Mouse (Mus musculus) urinary bladder, adult 18-20 months (tissue): ENCODE data around the gene Nmi.

ENCODE experiments used
- DNase-seq, 2 experiments: peaks; one replicate each; pipeline ENCODE4 v3.0.0; 2022; ENCODE audit warnings: low spot score in 2 of 2, mixed read lengths in 2 of 2

The Nmi gene

DNA sequence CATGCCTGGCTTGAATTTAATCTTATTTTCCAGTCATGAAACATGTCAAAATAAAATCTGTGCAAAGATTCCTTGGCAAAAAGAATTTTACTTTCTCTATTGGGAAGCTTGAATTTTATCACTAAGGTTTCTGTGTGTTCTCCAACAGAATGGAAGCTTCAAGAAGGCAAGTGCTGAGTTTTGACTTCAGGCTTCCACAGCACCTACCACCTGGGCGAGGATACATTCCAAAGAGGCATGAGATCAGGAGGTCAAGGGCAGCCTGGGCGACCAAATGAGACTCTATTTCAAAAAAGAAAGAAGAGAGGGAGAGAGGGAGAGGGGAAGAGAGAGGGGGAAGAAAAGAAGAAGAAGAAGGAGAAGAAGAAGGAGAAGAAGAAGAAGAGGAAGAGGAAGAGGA lies 27.5 kb downstream of the Nmi start:
- DNase-seq: no peak

DNA sequence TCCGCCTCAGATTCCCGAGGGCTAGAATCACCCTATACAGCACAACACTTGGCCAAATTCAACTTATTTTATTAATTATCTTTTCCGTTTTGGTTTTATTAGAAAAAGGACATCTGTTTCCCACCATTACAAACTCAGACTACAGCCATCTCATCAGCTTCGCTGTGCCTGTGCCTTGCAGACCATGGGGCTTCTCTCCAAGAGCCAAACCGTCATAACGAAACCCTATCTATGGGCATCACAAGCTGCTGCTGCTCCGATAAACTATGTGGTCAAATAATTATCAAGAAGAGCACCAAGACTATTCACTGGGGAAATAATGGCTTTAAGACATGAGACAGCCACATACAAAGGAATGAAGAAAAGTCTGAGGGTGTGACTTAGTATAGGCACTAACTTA lies 31.5 kb downstream of the Nmi start:
- DNase-seq: no peak

DNA sequence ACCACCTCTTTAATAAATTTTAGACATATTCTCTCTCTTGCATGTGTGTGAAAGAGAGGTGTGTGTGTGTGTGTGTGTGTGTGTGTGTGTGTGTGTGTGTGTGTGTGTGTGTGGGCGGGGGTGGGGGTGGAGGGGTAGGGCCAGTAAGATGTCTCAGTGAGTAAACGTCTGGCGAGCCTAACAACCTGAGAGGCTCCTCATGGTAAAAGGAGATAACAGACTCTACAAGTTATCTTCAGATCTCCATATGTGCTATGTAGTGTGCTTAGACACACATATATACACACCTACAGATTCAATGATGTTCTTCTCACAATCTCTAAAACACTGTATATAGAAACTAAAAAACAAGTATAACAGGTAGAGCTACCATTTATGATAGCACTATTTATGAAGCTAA lies 34.5 kb downstream of the Nmi start:
- no peak for DNase-seq

DNA sequence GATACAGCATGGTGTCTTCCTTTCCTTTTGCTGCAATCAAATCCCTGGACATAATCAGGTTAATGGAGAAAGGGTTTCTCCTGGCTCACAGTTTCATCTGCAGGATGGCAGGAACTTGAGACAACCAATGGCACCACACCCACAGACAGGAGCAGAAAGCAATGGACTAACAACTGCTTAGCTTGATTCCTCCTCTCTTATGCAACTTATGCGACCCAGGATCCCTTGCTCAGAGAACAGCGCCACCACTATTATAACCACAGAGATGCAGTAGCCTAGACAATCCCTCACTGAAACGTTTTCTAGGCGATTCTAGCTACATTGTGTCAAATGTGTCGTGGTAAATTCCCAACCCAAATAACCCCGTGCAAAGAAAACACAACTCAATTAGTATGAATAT lies 36.3 kb downstream of the Nmi start:
- no peak for DNase-seq

DNA sequence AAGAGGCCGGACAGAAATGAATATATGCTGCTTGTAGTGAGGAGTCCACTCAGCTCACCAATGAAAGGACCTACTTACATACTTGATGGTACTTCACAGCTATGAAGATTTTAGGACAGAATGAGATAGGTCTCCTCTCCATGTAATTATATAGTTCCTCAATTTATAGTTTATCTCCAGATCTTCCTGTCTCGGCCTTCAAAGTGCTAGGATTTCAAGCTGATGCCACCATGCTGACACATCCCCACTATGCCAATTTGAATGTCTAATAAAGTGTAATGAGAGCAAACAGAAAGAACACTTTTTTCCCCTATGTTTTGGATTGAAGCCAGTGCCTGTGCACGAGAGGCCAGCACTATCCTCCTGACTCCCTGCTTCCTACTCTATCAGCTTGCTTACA lies 36.7 kb downstream of the Nmi start:
- DNase-seq: no peak

DNA sequence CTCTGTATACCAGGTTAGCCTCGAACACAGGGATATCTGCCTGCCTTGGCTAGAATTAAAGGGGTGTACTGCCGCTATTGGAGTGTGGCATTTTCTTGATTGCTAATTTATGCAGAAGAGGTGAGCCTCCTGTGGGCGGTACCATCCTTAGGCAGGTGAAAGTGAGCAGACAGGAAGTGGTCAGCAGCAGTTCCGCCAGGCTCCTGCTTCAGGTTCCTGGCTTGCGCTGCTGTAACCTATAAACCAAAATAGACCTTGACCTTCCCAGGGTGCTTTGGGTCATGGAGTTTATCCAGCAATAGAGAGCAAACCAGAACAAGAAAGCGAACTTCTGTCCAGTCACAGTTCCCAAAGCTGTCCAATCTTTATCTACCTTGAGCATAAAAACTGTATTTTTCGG lies 37.4 kb downstream of the Nmi start:
- DNase-seq: no peak

DNA sequence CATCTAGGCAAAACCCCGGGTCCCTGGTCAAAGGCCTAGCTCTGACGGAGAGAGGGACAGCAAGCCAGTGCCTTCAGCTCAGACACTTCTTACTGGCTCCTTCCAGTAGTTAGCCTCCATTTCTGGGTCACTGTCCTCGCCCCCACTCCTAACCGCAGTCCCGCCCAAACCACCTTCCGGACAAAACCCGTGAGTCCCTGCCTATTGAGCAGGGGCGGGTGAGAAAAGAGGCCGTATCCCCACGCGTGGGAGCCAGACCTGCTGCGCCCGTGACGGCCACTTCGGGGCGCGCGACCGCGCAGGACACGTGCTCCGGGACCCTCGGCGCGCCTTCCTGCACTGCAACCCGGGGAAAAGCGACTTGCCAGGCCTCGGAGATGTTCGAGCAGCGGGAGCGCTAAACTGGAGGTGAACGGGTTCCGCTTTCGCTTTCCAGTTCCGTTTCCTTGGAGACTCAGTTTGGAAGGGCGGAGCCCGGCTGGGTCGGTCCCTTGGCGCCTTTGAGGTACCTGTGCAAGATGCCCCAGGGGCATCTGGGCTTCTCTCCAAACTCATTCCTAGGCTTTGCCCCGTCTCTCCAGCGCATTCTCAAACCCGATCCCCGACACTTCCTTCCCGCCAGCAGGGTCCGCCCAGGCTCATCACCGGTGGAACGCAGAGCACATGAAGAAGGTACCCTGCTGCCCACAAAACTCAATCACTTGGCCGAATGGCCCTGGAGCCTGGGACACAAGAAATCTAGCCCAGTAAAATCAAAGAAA lies 38.5 kb downstream of the Nmi start, which contains the start of gene Rbm43:
Gene Rbm43, minus strand, starts transcription at position 590 of the 761 bp plus-strand sequence.
- DNase-seq: peak; percentile 69 to 78

DNA sequence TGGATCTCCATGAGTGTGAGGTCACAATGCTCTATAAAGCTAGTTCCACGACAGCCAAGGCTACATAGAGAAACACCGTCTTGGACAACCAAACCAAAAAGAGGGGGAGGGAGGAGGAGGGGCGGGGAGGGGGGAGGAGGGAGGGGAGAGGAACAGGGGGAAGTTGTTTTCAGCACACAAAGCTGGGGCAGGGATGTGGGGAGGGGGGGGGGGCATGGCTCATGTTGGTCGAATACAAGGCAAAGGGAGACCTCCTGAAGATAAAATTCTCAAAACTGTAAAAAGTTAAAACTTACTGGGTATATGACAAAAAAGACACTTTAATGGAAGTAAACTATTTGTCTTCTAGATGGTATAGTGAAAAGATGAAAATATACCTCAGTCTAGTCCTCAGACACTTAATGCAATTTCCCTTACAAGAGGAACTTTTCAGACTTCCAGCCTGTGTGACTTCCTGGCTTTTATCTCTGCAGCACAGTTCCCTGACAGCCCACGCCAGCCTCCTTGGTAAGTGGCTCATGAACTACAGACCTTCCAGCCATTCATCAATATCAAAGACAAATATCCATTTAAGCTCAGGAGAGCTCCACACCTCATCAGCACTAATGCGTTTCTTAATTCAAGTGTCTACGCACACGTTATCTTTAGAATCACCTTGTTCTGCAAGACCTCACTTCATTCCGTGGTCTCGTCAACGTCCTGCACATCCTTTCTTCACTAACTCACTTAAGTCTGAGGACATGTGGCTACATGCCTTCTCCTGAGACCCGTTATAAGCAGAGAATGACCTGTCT lies 39.8 kb downstream of the Nmi start:
- no peak for DNase-seq

DNA sequence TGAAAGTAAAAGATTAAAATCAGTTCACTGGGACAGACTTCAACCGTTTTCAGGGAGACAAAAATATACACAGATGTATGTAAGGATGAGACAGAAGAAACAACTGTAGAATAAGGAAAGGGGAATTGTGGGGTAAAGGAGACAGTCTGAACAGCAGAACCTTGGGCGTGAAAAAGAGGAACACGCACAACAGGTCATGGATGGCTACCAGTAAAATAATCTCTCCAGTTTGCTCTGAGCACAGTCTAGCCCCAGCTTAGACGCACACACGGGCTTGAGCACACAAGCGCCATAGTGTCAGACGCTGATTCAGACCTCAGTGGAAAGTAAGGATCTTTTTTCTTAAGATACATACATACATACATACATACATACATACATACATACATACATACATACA lies 42.1 kb downstream of the Nmi start:
- no peak for DNase-seq

DNA sequence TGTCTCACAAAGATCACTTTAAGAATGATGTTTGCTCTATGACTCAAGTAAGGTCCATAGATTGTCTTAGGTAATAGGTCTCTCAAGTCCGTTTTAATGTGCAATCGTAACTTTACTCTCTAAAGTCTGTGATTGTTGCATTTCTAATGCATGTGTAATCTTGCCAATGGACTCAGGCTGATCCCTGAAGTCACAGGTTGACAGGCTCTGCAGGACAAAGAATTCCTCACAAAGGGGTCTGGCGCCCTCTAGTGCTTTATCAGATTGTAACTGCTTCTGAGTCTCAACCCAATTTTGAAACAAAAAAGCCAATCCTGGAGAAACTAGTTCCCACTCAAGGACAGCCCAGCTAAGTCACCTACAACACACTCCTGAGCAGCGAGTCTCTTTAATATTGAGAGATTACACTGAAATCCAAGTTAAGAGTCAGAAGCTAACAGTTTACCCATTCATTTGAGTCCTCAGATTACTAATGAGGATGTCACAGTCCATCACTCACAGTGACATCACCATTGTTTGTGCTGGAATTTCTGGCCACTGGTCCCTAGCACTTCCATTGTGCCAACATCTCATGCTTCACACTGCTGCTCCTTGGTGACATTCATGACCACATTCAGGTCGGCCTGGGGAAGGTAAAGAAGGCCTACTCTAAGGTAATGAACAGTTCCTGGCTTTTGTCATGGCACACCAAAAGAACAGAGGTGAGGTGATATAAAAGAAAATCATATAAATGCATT lies 58.2 kb downstream of the Nmi start:
- DNase-seq: peak; percentile 23 to 34

DNA sequence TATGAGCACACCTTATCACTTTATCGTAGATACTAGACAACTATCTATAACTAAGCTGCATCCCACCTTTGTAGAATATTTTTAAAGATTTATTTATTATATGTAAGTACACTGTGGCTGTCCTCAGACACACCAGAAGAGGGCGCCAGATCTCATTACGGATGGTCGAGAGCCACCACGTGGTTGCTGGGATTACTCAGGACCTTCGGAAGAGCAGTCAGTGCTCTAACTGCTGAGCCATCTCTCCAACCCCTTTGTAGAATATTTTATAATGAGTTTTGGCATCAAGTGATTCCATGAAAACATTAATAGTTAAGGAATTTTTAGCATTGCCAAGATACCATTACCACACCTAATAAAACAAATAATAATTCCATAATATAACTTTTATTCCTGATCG lies 58.8 kb downstream of the Nmi start:
- no peak for DNase-seq

DNA sequence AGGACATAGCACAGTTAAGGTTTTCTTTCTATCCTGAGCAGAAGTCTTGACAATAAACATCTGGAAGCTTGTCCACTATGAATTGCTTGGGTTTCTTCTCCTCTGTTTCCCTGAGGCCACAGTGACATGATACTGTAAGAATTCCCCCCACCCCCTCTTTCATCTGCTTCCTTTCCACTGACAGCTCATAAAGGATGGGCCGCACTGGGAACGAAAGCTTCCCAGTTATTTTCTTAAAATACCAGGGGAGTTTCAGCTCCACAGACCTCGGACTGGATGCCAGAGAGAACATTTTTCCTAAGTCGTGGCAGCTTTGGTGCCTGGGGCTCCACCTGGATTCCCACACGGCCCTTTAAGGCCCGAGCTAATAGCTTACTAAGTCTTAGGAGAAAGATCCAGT lies 60.6 kb downstream of the Nmi start:
- no peak for DNase-seq

DNA sequence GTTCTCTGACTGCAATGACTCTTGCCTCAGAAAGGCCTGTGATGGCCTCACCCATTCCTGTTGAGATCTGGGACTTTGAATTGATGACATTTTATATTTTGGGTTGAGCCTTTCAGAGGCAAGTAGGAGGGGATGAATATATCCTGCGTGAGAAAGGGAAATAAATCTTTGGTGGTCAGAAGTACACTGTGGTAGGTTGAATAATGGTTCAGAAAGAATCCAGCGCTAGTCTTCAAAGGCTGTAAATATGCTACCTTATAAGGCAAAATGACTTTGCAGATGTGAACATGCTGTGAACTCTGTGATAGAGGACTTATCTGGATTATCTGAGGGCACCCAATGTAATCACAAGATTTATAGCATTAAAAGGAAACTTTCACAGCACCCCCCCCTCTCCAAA lies 61.4 kb downstream of the Nmi start:
- DNase-seq: no peak

DNA sequence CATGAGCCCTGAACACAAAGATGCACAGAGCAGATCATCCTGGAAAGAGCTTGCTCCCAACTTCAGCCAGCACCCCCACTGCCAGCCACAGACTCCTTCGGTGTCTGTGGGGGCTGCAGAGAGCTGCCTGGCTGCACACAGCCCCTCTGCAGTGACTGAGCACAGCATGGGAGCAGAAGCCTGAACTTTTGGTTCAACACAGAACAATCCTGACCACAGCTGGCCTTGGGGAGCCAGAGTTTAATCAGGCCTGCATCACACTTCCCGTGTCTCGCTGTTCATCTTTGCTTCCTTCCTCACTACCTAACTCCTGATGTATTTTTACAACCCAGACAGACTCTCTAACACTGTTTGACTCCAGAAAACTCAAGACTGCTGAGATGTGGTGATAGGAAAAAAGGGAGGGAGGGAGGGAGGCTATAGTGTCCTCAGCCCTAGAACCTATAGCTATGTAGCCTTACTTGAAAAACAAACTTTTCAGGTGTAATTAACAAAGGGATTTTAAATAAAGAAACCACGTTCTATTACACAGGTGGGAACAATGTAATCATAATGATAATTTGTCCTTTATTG lies 65.7 kb downstream of the Nmi start:
- no peak for DNase-seq

DNA sequence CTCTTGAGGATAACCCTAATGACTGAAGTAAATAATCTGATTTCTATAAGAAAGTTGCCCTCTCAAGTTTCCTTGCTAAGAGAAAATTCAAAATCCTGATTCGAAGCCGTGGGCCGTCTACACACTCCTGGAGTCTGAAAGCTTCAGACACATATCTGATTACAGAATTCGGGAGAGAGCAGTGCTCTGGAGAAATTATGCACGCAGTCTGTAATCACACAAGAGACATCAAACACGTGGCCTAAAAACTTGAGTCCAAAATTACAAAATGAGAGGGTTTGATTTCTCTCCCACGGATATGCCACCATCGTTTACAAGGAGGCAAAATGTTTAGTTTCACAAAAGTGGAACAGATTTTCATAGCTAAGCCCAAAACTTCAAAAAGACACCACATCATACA lies 67.7 kb downstream of the Nmi start:
- no peak for DNase-seq
